Mouse (Mus musculus) liver, adult (tissue): Measurements from ENCODE around the gene Zfp36.

Source experiments
- GATA4 ChIP-seq: IDR thresholded peaks from 2 replicates; pipeline ENCODE4 v1.6.1; 2014; ENCODE audit warnings: mild to moderate bottlenecking, low read length; ENCODE audit not compliant: insufficient replicate concordance

Gene Zfp36

GRCm38 (mm10) chr7:28380237-28381016, at the start of gene Zfp36:
TSS of gene Zfp36 (minus strand) at chr7:28380253.
- no peak for TF ChIP-seq GATA4

- no peak for TF ChIP-seq GATA4
Measured at GRCm38 (mm10) chr7:28427738-28428137, 47.7 kb upstream of the Zfp36 start.

DNA sequence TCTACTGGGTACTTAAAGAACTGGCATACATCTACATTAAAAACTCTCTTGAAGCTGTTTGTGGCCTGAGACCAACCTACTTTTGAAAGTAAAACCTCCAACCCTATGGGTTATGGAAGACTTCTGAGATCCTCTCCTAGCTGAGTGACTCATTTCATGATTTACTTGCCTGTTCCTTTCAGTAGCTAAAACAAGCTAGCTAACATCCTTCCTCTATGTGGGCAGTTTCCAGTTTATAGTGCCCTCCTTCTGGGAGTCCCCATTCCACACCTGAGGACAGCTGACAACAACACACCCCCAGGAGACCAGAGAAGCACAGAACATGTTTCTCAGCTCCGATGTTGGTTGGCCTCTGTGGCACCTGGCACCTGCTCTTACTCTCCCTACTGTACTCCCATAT, 43.0 kb upstream of the Zfp36 start:
- no peak for TF ChIP-seq GATA4

DNA sequence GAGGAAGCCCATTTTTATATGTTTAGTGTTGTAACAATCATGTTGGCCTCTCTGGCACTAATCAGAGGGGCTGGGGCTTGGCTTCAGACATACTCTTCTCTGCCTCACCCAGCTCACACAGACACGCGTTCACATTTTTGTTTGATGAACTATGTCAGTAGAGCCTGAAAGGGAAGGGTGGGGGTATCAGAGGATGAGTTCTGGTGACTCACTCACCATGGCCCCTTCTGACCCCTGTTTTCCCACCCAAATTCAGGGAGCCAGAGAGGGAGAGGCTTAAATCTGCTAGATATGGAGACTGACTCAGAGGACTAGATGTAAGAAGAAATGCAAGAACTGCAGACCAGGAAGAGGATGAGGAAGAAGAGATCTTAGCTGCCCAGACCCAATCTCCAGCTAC, 39.4 kb upstream of the Zfp36 start:
- TF ChIP-seq GATA4: no peak

DNA sequence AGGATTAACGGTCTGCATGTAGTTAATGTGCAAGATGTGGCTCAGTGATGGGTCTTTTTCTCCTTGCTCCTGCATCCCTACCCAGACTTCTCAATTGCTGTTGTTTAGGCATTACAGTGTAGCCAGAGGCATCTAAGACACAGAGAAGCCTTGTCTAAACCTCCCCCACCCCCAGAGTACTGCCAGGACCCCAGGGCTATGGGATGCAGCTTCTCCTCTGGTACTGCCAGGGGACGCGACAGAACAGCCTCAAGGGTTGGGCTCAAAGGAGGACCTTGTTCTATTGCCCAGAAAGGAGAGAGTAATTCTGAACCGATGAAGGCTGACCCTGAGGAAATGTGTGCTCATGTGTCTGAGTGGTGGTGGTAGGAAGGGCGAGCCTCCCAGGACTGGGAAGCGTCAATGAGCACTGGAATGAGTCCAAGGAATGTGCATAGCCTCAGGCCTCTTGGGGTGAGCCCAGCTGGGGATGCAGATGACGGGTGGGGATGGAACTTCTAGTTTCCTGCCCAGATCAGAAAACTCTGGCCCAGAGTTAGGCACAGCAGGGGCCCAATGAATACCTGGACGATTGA, 38.1 kb upstream of the Zfp36 start:
- no peak for TF ChIP-seq GATA4

- TF ChIP-seq GATA4: no peak
Measured at GRCm38 (mm10) chr7:28417368-28417767, 37.3 kb upstream of the Zfp36 start.

- TF ChIP-seq GATA4: no peak
Measured at GRCm38 (mm10) chr7:28412826-28413225, 32.8 kb upstream of the Zfp36 start.

DNA sequence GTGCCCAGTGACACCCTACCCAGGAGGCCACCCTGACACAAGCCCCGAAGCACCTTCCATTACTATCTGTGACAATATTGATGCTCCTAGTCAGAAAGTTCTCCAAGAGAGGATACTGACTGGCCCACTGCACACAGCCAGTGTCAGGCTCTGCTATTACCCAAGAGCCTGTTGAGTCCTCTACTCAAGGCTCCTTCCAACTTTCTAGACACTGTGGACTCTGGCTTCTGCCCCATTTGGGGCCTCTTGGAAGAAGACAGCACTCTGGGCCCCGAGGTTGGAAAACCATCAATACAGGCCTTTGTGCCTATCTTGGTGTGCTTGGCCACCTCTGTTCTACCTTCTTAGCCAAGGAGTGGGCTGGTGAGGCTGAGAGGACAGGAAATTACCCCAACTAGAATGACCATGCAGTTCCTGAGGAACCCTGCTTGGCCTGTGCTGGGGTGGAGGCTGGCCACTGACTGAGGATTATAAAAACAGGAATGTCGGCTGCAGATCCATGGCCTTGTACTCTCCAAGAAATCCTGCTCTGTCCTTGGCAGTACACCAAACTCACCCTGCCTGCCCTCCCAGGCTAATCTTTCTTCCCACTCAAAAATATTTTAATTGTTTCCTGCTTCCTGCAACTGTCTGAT, 30.9 kb upstream of the Zfp36 start:
- peak; percentile 88; the same call in 1 of the 2 replicates for TF ChIP-seq GATA4

DNA sequence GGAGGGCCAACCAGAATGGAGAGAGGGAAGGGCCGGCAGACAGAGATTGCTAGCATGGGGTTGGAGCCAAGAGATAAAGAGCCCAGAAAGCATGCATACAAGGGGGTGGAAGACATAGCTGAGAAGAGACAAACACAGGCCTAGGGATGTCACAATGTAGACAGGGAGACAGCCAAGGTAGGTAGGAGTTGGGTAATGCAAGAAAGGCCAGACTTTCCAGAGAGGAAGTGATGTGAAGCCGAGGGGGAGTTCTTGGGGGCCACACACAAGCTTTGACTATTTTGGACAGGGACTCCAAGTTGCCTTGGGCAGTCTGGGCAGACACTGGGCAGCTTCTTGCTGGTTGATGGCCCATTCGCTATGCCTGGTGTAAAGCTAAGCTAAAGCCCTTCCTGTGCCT, 21.9 kb upstream of the Zfp36 start:
- no peak for TF ChIP-seq GATA4

DNA sequence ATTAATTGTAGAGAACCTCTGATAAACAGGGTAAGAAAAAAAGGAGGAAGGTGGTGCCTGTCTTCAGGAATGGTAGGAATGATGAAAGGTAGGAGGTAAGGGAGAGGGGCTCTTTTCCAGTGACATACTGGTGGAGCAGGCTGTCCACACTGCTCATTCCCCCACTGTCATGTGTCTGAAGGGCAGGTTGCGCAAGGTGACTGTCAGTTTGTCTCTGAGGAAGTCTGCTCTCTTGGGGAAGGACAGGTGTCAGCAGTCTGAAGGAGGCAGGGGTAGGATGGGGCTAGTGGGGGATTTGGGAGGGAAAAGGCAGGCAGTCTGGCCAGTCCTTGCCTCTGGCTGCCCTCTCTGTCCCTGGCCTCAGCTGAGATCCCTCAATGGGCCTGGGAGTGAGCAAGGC, 21.0 kb upstream of the Zfp36 start:
- TF ChIP-seq GATA4: no peak

DNA sequence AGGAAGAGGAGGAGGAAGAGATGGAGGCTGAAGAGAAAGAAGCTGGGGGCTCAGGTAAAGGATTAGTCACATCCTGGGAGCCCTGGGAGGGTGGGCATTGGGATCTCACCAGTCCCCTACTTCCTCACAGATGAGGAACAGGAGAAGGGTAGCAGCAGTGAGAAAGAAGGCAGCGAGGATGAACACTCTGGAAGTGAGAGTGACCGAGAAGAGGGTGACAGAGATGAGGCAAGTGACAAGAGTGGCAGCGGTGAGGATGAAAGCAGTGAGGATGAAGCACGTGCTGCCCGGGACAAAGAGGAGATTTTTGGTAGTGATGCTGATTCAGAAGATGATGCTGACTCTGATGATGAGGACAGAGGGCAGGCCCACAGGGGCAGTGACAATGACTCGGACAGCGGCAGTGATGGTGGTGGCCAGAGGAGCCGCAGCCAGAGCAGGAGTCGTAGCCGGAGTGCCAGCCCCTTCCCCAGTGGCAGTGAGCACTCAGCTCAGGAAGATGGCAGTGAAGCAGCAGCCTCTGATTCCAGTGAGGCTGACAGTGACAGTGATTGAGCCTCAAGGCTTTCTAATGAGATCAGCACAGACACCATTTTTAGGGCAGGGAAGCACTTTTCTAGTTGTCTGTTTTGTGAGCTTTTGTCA, 18.8 kb upstream of the Zfp36 start:
- no peak for TF ChIP-seq GATA4

DNA sequence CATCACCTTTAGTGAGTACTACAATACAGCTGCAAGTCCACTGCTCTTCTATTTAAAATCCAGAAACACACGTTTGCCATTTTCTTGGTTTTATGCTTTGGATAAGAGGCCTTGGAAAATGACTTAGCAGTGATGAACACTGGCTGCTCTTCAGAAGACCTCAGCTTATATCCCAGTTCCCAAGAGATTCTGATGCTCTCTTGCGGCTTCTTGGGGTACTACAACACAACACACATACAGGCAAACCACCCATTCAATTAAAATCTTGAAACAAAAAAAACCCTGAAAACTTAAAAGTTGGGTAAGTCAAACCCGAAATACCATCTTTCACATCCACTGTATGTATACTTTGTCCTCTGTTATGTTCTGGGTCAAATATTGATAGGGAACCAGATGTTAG, 17.9 kb upstream of the Zfp36 start:
- TF ChIP-seq GATA4: no peak

DNA sequence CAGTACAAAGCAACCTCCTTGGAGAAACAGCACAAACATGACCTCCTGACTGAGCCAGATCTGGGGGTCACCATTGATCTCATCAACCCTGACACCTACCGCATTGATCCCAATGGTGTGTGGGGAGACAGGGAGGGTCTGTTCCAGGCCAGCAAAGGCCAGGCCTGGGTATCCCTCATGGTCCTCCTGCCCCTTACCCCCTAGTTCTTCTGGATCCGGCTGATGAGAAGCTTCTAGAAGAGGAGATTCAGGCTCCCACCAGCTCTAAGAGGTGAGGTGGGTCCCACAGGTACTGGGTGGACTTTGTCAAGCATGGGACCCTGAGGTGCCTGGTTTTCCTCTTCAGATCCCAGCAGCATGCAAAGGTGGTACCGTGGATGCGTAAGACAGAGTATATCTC, 15.4 kb upstream of the Zfp36 start:
- no peak for TF ChIP-seq GATA4

- TF ChIP-seq GATA4: no peak
Measured at GRCm38 (mm10) chr7:28393272-28393951, 13.4 kb upstream of the Zfp36 start.

DNA sequence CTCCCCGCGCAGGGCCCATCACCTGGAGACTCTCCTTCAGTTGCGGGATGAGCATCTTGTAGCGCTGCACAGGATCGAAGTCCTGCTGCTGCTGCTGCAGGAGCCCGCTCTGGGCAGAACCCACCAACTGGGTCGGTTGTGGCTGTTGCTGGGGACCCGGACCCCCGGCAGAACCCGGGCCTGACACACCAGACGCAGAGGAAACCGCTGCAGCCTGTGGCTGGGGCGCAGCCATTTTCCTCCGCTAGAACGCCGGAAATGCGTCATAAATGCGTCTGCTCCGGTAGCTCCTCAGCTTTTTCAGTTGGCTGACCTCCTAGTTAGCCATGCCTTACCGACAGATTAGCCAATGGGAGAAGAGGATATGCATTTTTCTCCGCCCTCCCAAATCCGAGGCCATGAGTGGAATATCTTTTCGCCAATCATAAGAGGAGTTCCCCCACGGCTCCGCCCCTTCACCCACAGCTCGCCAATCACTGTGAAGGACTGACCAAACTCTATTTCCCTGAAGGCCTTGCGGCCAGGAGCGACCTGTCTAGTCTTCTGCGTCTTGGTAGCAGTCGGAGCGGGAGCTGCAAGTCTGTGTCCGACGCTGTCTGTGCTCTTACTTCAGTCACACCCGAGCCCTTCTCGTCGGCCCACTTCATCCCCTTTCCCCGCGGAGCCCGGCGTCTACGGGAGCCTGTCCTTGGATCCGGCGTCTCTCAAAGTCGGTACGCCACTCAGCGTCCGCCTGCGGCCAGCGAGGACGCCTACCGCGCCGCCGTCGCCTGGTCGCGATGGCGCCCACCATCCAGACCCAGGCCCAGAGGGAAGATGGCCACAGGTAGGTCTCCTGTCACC, 12.6 kb upstream of the Zfp36 start, which contains the start of the genes Med29 and Paf1:
Med29 (minus strand) TSS at position 280 of the 843 bp plus-strand sequence.
Paf1 (plus strand) TSS at position 523 of the 843 bp plus-strand sequence.
- TF ChIP-seq GATA4: no peak

DNA sequence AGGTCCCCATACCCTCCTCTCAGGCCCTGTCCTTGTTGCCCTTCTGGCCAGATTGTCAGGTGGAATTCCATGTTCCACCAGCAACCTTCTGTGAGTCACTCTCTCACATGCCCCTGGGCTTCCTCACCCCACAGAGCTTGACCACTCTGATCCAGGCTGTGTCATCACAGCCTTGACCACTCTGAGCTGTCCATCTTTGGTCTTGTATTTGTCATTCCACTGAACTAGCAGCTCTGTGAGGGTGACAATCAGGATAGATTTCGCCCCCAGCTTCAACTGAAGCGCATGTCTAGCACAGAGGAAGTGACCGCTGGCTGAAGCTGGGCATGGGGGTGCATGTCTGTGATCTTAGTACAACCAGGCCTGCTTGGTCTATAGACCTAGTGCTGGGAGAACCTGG, 10.3 kb upstream of the Zfp36 start:
- TF ChIP-seq GATA4: no peak
